Mouse (Mus musculus) testis, postnatal 14 days (tissue): ENCODE measurements around the gene Sfxn3.
"Not testable (repeated sequence)": the region's sequence is repeated elsewhere in the genome, so short reads cannot be mapped to it uniquely, and the experiment has no call there.

Experiments used
- DNase-seq: peaks from one replicate; pipeline ENCODE4 v3.0.0; 2021; ENCODE audit warnings: low spot score

The Sfxn3 gene

DNA sequence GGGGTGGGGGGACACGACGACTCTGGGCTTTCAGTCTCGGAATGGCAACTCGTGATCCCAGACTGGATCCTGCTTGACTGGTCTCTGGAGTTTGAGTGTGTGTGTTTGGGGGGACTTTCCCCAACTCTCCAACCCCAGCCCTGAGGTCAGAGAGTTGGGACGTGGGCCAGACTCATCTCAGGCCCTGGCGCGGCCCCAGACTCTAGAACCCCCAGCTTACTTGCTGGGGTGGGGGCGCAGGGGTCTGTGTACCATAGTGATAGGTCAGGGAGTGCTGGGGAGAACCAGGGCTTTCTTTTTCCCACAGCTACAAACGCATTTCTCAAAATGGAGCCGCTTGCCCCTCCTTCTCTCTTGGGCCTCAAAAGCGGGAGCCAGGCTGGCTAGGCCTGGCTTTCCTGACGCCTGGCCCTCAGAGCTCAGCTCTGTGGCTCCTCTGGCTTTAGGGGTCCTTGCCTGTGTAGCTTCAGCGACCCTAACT lies 28.9 kb upstream of the Sfxn3 start:
- no peak for DNase-seq

DNA sequence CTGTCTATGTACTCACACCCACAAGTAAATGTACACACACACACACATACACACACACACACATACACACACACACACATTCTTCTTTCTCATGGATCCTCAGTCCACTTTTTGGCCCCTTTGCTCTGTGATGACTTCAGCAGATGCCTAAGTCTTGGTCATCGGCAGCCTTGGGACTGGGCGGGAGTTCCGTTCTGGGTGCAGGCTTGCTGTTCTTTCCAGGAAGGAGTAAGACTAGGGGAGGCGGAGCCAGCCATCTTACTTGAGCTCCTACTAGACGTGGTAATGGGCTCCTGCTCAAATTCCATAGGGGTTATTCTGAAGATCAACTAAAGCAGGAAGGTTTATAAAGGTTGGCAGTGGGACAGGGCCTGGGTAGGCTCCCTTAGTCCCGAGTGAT lies 27.0 kb upstream of the Sfxn3 start:
- DNase-seq = no peak

DNA sequence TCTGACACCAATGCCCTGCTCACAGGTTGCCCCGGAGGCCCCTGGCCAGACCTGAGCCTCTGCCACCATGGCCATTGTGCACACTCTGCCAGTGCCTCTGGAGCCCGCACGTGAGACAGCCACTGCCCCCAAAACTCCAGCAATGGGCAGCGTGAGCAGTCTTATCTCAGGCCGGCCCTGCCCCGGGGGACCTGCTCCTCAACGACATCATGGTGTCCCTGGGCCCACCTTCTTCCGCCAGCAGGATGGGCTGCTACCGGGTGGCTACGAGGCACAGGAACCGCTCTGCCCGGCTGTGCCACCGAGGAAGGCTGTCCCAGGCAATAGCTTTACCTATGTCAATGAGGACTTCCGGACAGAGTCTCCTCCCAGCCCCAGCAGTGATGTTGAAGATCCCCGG lies 25.9 kb upstream of the Sfxn3 start:
- DNase-seq = no peak

DNA sequence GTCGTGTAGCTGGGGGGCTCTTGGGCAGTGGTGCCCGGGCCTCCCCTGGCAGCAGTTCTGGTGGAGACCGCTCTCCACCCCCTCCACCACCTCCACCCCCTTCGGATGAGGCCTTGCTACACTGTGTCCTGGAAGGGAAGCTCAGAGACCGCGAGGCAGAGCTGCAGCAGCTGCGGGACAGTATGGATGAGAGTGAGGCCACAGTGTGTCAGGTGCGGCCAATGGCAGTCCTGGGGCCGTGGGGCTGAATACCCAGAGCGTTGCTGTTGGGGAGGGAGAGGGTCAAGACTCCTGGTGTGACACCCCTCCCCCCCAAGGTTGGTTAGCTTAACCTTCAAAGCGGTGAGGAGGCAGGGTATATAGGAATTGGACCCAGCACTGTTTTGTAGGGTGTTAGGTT lies 23.3 kb upstream of the Sfxn3 start:
- peak; percentile 67 for DNase-seq

DNA sequence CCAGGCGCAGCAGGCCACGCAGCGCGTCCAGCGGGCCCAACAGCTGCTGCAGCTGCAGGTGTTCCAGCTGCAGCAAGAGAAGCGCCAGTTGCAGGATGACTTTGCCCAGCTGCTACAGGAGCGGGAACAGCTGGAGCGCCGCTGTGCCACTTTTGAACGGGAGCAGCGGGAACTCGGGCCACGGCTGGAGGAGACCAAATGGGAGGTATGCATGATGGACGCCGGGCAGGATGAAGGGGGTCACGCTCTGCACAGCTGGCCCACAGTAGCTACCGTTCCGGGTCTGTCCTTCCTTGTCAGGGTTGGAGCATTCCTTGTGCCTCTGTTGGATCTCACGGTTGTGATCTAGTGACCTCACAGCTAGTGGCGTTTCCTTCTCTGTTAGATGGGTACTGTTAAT lies 22.5 kb upstream of the Sfxn3 start:
- DNase-seq = no peak

DNA sequence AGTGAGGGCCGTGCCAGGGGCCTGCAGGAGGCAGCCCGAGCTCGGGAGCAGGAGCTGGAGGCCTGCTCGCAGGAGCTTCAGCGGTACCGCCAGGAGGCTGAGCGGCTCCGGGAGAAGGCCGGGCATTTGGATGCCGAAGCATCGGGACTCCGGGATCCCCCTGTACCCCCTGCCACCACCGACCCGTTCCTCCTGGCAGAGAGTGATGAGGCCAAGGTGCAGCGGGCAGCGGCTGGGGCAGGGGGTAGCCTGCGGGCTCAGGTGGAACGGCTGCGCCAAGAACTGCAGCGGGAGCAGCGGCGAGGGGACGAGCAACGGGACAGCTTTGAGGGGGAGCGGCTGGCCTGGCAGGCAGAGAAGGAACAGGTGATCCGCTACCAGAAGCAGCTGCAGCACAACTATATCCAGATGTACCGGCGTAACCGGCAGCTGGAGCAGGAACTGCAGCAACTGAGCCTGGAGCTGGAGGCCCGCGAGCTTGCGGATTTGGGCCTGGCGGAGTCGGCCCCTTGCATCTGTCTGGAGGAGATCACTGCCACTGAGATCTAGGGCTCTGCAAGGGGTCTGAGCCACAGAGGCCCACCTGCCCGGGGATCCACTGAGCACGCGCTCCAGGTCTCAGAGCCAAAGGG lies 21.2 kb upstream of the Sfxn3 start:
- no peak for DNase-seq

DNA sequence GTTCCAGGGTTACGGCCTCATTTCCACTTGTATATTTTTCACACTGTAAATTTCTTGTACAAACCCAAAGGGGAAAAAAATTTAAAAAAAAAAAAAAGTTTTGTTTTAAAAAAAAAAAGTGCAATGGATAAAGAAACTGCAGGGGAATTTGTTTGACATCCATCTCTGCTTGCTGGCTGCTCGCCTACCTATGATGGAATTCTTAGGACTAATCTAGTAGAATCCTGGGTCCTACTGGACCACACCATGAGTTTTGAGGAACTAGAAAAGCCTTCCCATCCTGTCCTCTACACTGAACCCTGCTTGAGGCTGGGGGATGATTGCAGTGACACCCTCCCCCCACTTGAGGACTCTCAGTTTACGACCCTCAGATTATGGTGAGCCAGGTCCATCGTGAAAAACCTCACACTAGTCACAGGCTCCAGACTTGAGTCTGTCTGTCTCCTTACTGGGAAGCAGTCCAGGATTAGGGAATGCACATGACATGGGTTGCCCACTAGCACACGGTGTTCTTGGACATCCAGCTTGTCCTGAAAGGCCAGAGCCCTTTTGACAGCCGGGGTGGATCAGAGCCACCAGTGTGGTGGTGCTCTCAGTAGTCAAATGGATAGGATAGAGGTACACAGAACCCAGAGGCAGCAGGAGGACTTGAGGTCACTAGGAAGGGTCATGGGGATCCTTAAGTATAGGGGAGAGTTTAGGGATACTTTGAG lies 20.2 kb upstream of the Sfxn3 start:
- DNase-seq = no peak

DNA sequence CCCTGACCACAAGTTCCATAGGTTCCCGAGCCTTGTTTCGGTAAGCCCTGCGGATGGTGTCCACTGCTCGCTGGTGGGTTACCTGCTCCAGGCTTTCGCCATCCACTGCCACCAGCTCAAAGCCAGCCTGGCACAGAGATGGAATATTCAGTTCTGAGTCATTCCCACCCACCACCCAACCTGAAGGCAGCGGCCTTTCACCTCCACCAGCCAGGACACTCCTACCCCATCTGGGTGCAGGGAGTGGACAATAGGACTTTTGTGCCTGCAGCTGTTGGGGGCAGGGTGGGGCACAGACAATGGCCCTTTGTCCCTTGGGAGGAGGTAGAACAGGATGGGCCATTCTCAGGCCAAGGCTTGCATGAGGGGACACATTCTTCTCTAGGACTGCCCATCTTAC lies 19.5 kb upstream of the Sfxn3 start:
- DNase-seq = peak; percentile 76

DNA sequence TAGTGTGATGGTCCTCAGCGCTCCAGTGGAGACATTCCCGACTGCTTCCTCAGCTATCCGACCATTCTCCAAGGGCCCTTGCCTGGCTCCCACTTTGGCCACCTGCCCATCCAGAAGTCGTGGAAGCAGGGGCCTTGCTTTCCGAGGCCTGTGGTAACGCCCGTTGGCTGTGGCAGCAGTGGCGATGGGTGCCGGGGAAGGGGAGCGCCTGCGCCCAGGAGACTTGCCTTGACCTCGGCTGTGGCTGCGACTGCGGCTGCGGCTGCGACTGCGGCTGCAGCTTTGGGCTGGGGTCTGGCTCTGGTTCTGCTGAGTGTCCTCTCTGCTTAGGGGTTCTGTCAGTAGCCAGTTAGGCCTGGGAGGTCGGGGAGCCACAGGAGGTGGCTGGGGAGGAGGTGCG lies 18.6 kb upstream of the Sfxn3 start:
- DNase-seq = no peak

DNA sequence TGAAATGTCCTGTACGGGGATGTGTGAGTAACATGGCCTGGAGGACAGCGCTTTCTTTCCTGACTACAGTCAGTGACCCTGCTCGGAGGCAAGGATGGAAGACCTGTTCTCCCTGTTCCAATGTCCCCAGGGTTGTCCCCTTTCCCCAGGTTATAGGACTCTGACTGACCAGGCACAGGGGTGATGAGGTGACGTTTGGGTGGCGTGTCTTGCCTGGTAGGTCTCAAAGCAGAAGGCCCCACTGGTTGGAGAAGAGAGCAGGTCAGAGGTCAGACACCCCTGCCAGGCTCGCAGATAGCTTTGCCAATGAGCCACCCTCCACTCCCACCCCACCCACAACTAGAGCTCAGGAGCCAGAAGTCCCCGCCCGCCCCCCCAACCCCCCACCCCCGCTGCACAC lies 17.7 kb upstream of the Sfxn3 start:
- DNase-seq = no peak

DNA sequence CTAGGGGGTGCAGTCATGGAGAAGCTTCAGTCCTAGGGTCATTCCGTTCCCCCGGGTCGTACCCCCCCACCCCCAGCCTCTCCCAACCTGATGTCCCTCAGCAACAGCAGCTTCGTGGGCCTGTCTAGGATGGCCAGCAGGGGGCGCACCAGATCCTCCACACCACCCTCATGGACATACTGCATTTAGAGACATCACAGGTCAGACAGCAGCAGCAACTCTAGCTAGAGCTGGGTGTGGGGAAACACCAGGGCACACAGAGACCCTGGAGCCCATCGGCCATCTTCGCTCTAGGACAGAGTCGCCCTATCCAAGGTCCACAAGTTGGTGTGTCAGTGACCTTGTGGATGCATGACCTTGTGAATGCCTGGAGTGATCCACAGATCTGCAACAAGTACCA lies 17.2 kb upstream of the Sfxn3 start:
- no peak for DNase-seq

DNA sequence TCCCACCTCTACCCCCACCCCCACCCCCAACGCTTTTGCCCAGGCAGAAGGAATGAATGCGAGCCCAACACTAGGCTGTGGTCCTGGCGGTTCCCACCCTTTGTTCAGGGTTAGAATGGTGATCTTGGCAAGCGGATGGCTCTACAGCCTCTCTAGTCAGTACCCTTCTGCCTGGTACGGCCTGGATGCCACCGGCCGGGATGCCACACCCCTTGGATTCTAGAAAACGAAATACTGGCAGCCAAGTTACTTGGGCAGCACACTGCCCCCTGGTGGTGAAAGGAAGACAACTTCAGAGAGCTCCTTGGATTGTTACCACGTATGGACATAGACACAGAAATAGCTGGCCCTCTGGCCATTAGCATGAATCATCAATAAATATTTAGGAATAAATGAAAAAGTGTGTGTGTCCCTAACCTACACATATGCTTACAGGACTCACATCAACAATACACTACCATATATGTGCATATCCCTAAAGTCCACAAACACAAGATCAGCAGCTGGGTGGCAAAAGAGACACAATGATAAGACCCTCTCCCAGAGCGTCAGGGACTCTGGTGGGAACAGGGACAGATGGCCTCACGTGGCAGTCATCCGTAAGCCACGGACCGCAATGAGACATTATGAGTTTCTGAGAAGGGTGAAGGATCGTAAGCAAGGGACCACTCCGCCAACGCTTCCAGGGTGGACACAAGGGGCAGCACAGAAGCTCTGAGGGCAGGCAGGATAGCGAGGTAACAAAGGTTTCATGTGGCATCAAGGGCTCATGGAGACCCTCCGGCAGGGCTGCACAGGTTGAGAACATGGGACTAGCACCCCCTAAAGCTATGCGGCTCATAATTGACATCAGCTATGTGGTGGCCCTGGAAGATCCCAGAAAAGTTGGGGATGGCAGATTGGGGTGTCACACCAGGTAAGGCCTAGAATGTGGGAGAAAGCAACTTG lies 16.3 kb upstream of the Sfxn3 start:
- peak; percentile 78 for DNase-seq

DNA sequence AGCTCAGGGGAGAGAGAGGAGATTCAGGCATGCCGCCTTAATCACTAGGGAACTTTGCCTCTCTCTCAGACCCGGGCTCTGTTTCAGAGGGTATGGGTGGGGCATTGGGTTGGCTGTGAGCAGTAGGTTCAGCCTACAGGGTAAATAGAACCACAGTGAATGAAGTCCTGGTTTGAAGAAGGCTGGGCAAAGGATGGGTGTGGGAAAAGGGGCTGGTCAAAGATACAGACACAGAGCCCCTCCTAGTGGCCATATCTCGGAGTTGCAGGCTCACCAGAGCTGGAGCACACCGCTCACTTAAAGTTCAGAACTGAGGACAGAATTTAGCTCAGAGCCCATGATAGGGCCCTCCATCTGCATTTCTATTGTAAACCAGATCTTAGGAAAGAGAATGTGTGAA lies 15.5 kb upstream of the Sfxn3 start:
- peak; percentile 71 for DNase-seq

DNA sequence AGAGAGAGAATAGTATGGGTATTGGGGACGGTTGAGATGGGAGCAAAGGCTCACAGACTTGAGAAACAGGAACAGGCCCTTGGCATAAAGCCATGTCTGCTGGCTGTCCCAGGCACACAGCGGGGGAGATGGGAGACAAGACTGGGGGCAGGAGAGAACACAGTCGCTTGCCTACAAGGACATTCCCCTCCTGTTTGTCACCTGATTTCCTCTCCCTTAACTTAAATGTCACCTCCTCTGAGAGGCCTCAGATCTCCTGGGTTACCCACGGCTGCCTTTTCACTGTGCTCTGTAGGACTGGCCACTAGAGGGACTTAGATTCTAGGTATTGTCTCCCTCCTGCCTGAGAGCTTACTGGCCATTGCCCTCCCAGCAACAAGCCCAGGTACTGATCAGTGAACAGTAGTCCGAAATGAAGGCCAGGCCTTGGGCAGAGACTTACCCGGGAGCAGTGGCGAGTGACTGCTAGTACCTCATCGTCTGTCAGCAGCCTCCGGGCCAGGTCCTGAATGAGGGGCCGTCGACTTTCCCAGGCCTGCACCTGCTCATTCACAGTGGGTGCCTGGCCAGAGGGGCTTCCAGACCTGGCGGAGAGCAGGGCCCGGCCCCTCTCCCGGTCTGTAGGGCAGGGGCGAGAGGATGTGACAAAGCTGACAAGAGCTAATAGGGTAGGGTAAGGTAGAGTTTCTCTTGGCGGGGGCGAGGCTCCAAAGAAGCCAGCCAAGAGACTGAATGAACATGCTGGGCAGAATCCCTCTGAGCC lies 14.6 kb upstream of the Sfxn3 start:
- DNase-seq = peak; percentile 76

DNA sequence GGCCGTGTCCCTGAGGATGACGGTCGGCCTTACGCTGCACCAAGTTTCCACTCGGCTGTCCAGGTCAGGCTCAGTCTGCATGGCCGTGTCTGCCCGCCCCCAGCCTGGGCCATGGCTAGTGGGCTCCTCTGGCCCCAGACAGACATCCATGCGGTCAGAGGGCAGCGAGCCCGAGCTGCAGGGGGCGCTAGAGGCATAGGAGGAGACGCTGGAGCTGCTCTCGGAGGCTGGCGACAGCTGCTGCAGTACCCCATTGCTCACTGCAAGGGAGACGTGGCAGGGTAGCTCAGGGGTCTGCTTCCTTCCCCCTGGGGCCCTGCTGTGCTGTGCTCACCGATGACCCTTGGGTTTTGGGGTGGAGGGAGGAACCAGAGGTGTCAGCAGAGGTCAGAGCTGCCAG lies 10.4 kb upstream of the Sfxn3 start:
- DNase-seq = peak; percentile 76

DNA sequence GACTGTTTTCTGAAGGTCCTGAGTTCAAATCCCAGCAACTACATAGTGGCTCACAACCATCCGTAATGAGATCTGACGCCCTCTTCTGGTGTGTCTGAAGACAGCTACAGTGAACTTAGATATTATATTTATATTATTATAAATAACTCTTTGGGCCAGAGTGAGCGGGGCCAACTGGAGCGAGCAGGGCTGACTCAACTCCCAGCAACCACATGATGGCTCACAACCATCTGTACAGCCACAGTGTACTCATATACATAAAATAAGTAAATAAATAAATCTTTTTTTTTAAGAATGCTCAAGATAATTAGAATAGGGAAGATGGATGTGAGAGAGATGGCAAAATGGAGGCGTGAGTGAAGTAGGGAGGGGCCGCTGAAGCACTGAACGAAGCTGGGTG lies 9.1 kb upstream of the Sfxn3 start:
- not testable (repeated sequence) for DNase-seq

DNA sequence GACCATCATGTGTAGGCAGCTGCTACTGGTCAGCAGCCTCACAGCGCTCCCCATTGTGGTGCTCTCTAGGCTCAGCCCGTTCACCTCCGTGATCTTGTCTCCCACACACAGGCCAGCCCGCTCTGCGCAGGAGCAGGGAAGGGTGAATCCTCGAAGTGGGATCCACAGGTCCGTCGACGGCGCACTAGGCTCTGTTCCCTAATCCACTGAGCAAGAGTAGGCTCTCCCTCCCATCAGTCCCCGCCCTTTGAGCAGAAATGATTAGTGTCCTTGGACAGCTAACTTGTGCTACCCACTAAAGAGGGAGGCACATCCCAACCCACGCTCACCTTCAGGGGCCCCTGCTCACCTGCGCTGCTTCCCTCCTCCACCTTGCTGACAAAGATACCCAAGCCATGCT lies 7.1 kb upstream of the Sfxn3 start:
- no peak for DNase-seq

DNA sequence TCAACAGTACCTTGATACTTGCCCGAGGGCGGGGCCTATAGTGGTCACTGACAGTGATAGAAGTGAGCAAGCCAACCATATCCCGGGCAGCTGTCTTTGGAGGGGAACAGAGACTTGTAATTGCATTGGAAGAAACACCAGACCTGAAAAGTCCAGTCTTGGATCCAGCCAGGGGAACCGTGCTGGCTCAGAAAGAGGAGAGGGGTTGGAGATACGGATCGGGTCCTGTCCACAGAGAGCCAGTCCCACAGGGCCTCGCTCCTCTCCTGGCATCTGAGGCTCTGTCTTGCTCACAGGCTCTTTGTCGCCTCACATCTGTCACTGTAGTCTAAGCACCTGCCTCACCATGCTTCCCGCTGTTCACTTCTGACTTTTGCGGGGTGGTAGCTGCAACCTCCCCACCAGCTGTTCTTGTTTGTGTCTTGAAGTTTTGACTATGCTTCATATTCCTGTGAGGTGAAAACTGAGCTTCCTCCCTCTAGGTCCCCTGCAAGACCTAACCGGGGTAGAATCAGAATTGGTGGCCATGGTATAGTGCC lies 2.8 kb upstream of the Sfxn3 start:
- DNase-seq = no peak

DNA sequence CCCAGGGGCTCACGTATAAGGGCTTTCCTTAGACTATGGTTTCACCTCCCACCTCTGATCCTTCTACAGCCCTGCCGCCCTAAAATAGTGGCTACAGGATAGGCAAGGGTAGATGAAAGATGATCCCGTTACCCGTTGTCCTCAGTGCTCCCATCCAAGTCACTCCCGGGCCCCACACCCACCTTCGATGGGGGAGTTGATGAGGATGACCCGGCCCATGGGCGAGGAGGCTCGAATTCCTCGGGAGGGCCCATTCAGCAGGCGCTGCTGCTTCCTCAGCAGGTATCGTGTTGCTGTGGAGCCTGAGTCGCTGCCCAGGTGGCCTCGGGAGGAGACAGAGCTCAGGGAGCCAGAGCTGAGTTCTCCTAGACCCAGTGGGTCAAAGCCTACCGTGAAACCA lies 2.1 kb upstream of the Sfxn3 start:
- DNase-seq = no peak

DNA sequence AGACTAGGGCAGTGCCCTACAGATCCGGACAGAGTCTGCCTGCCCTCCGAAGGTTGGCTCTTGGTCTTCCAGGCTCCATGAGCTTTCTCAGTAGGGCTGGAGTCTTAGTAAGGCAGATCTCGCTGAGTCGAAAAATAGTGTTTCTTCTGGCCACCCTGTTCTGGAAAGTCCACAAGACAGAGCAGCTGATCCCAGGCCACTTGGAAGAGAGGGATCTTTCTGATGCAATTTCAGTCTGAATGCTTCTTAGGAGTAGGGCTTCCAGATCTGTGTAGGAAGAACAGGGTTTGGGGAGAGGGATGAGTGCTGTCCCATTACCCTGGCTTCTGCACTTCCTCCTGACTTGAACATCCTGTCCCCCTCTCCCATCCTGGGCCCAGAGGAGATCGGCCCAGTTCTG lies 1.7 kb upstream of the Sfxn3 start, which contains the start of gene Pdzd7:
Gene Pdzd7, minus strand, starts transcription at position 67 of the 400 bp plus-strand sequence.
- DNase-seq = no peak

DNA sequence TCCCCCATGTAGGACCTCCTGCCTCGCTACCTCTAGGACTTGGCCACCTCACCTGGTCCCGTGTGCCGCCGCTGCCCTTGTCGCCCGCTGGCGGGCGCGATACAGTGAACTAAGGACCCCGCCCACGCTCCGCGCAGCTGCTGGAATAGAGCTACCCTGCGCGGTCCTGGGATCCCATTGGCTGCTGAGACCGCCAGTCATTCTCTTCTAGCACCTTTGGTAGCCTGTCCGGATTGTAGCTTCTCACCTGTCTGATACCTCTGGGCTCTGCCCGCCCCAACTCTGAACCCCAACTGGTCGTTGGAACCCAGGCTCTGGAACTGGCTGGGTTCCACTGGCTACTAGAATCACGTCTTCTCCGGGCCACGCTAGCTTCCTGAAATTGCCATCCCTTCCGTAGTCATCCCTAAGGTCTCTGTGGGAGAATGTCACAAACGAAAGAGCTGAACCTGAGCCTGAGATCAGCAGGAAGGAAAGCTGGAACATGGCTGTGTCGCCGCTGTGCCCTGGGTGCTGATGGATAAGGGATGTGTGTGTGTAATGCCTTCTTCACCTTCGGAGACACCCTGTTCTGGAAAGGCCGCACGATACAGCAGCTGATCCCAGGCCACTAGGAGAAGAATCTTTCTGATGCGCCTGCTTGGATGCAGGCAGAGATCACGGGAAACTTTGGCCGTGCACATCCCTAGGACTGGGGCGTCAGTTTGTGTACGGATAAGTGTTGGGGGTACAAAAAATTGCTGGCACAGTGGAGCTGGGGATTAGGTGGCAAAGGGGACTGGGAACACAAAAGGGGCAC lies 581 bp upstream of the Sfxn3 start:
- peak; percentile 84 for DNase-seq
